In genomic region chr2:94378678-94379077, GRCm38 (mm10) we compare ENCODE assay signal across 35 mouse cellular contexts. TPM values are rescaled to one million over a fixed set of nuclear protein-coding genes. Genes with fewer than 3 reads are reported as not detected.
DNase-seq lines count a peak whose midpoint lies in the region; ATAC-seq and TF ChIP-seq lines count a peak whose summit lies in the region.
"Had no signal": no experiment of that assay in that cellular context is flagged by ENCODE, and none has a peak within 500 bp of the region (broad histone marks: within the 10 kb centered on the region; RNA-seq: fewer than 3 reads in every experiment).

No protein-coding gene starts in this region.

- no peak for ATAC-seq in intestine, postnatal 0 days
- ATAC-seq in intestine, embryonic 16.5 days = no peak
- no peak for ATAC-seq in liver, postnatal 0 days
- ATAC-seq: activated CD4-positive, CD25-positive, alpha-beta regulatory T cell, adult 4 months; forebrain, embryonic 13.5 days; hindbrain, embryonic 16.5 days; intestine, embryonic 15.5 days; midbrain, embryonic 16.5 days had no signal

- H3K36me3 ChIP-seq in intestine, postnatal 0 days (ENCODE audit: control insufficient read depth, insufficient read depth) = peaks cover 42% of the 10 kb centered on the region
- H3K36me3 ChIP-seq in intestine, embryonic 16.5 days (ENCODE audit: control insufficient read depth, insufficient read depth, low read length) = peaks cover 6% of the 10 kb centered on the region
- peaks cover 44% of the 10 kb centered on the region for H3K36me3 ChIP-seq in liver, postnatal 0 days (replicated peaks; ENCODE audit: insufficient read depth, low read length)

- TF ChIP-seq EP300 in liver, postnatal 0 days (IDR thresholded peaks at IDR 0.05; ENCODE audit: low read depth) = no peak

- intact Hi-C loops in left cerebral cortex, postnatal 10 days (cut with DNase I) = no loop called here

- H3K9ac ChIP-seq in intestine, postnatal 0 days (ENCODE audit: low read depth, low read length) = no peak overlapping the region
- H3K9ac ChIP-seq in intestine, embryonic 16.5 days (ENCODE audit: low read depth, low read length) = no peak overlapping the region
- no peak overlapping the region for H3K9ac ChIP-seq in liver, postnatal 0 days (replicated peaks)
- H3K9ac ChIP-seq: forebrain, embryonic 13.5 days; heart, embryonic 12.5 days; intestine, embryonic 15.5 days; limb, embryonic 15.5 days; neural tube, embryonic 13.5 days; stomach, embryonic 15.5 days had no signal

- no peaks in the 10 kb centered on the region for H3K4me1 ChIP-seq in intestine, postnatal 0 days (replicated peaks; ENCODE audit: control insufficient read depth, insufficient read depth, low read length)
- no peaks in the 10 kb centered on the region for H3K4me1 ChIP-seq in intestine, embryonic 16.5 days (ENCODE audit: control insufficient read depth, insufficient read depth, low read length)
- H3K4me1 ChIP-seq in liver, postnatal 0 days (ENCODE audit: insufficient read depth) = no peaks in the 10 kb centered on the region
- H3K4me1 ChIP-seq: forebrain, embryonic 13.5 days; heart, embryonic 12.5 days; hindbrain, embryonic 10.5 days; intestine, embryonic 15.5 days; limb, embryonic 10.5 days; limb, embryonic 15.5 days; midbrain, embryonic 10.5 days; neural tube, embryonic 13.5 days; stomach, embryonic 15.5 days had no signal

- no peak overlapping the region for H3K27ac ChIP-seq in intestine, postnatal 0 days (ENCODE audit: low read depth, low read length)
- no peak overlapping the region for H3K27ac ChIP-seq in intestine, embryonic 16.5 days (ENCODE audit: low read length)
- H3K27ac ChIP-seq in liver, postnatal 0 days (ENCODE audit: low read depth) = no peak overlapping the region
- H3K27ac ChIP-seq: forebrain, embryonic 13.5 days; hindbrain, embryonic 10.5 days; intestine, embryonic 15.5 days; limb, embryonic 10.5 days; limb, embryonic 15.5 days; midbrain, embryonic 10.5 days; neural tube, embryonic 13.5 days; stomach, embryonic 15.5 days had no signal

- peak; percentile 2 for DNase-seq in embryo, embryonic 10.5 days (ENCODE audit: low spot score)
- no peak for DNase-seq in embryo, embryonic 11 days
- no peak for DNase-seq in liver, postnatal 0 days
- DNase-seq in liver (no peak), NIH3T3 (ENCODE audit: low read depth) (peak; percentile 31)
- DNase-seq in left cerebral cortex, postnatal 10 days (ENCODE audit: extremely low spot score in 1 of 2, low spot score in 2 of 2) = no peak
- DNase-seq: adrenal gland, adult 2 months; adrenal gland, postnatal 36 days; cerebellum, adult 2 months; cerebellum, postnatal 14 days; gastrocnemius, postnatal 25 days; heart, adult 18-20 months; heart, postnatal 10 days; kidney, adult 9 months; kidney, postnatal 25 days; lung, adult 2 months; retina, postnatal 1 day; right cerebral cortex, postnatal 14 days; thymus, postnatal 14 days had no signal

- no peaks in the 10 kb centered on the region for H3K9me3 ChIP-seq in intestine, postnatal 0 days (ENCODE audit: control insufficient read depth)
- no peaks in the 10 kb centered on the region for H3K9me3 ChIP-seq in intestine, embryonic 16.5 days (ENCODE audit: control insufficient read depth, low read length)
- H3K9me3 ChIP-seq in liver, postnatal 0 days (ENCODE audit: low read length) = no peaks in the 10 kb centered on the region
- H3K9me3 ChIP-seq: forebrain, embryonic 13.5 days; heart, embryonic 12.5 days; hindbrain, embryonic 10.5 days; intestine, embryonic 15.5 days; limb, embryonic 10.5 days; limb, embryonic 15.5 days; midbrain, embryonic 10.5 days; neural tube, embryonic 13.5 days; stomach, embryonic 15.5 days had no signal

- no peaks in the 10 kb centered on the region for H3K27me3 ChIP-seq in intestine, postnatal 0 days (replicated peaks; ENCODE audit: control insufficient read depth, insufficient read depth, low read length)
- H3K27me3 ChIP-seq in intestine, embryonic 16.5 days (replicated peaks; ENCODE audit: control insufficient read depth, insufficient read depth, low read length) = no peaks in the 10 kb centered on the region
- H3K27me3 ChIP-seq in liver, postnatal 0 days (ENCODE audit: insufficient read depth, low read length) = no peaks in the 10 kb centered on the region
- H3K27me3 ChIP-seq: CH12.LX; forebrain, embryonic 13.5 days; heart, embryonic 12.5 days; intestine, embryonic 15.5 days; limb, embryonic 15.5 days; neural tube, embryonic 13.5 days; stomach, embryonic 15.5 days had no signal

- TF ChIP-seq CTCF in intestine, postnatal 0 days (IDR thresholded peaks at IDR 0.05; ENCODE audit: low read depth) = peak; percentile 51
- TF ChIP-seq CTCF in liver, postnatal 0 days (IDR thresholded peaks at IDR 0.05; ENCODE audit: low read depth) = 0 out of 2 replicates have a peak, but pooled peaks have one; percentile 11

- no peak overlapping the region for H3K4me2 ChIP-seq in intestine, postnatal 0 days (replicated peaks; ENCODE audit: low read depth)
- no peak overlapping the region for H3K4me2 ChIP-seq in intestine, embryonic 16.5 days (ENCODE audit: low read depth, low read length)
- H3K4me2 ChIP-seq in liver, postnatal 0 days (ENCODE audit: low read depth, low read length) = no peak overlapping the region
- H3K4me2 ChIP-seq: forebrain, embryonic 13.5 days; heart, embryonic 12.5 days; intestine, embryonic 15.5 days; limb, embryonic 15.5 days; neural tube, embryonic 13.5 days; stomach, embryonic 15.5 days had no signal

- no peak overlapping the region for H3K4me3 ChIP-seq in intestine, postnatal 0 days (ENCODE audit: low read depth, low read length)
- H3K4me3 ChIP-seq in intestine, embryonic 16.5 days (ENCODE audit: low read length) = no peak overlapping the region
- no peak overlapping the region for H3K4me3 ChIP-seq in liver, postnatal 0 days (ENCODE audit: low read depth, low read length)
- H3K4me3 ChIP-seq: forebrain, embryonic 13.5 days; heart, embryonic 12.5 days; hindbrain, embryonic 10.5 days; intestine, embryonic 15.5 days; limb, embryonic 10.5 days; limb, embryonic 15.5 days; midbrain, embryonic 10.5 days; myocyte; neural tube, embryonic 13.5 days; stomach, embryonic 15.5 days had no signal

- 84% methylated on average over 11 of the region's 11 CpGs for WGBS in intestine, postnatal 0 days
- WGBS in intestine, embryonic 16.5 days = 79% methylated on average over 11 of the region's 11 CpGs
- 87% methylated on average over 11 of the region's 11 CpGs for WGBS in liver, postnatal 0 days (ENCODE audit: insufficient replicate concordance)

RNA-seq across cellular contexts. Expression of gene Ttc17, which starts 27.8 kb away (rescaled TPM):
- polyA plus RNA-seq in intestine, postnatal 0 days (2015; fragmentation: Nextera tagmentation; extraction: Ambion mirVana) = 9.1 and 9.7 TPM in 2 replicates
- 14.5 and 15.3 TPM in 2 replicates for polyA plus RNA-seq in intestine, embryonic 16.5 days (2015; fragmentation: Nextera tagmentation; extraction: Ambion mirVana)
- polyA plus RNA-seq in liver, postnatal 0 days (2015; fragmentation: Nextera tagmentation; extraction: Ambion mirVana) = 15.2 and 19.6 TPM in 2 replicates
- 10 to 100 TPM; 29.4 to 30.9 TPM for total RNA-seq in left cerebral cortex, postnatal 10 days (2021)

RNA-seq across cellular contexts. Expression of gene Api5, which starts 59.3 kb away (rescaled TPM):
- 47.6 and 48.8 TPM in 2 replicates for polyA plus RNA-seq in intestine, postnatal 0 days (2015; fragmentation: Nextera tagmentation; extraction: Ambion mirVana)
- polyA plus RNA-seq in intestine, embryonic 16.5 days (2015; fragmentation: Nextera tagmentation; extraction: Ambion mirVana) = 116 and 119 TPM in 2 replicates
- 36.1 and 42.3 TPM in 2 replicates for polyA plus RNA-seq in liver, postnatal 0 days (2015; fragmentation: Nextera tagmentation; extraction: Ambion mirVana)
- total RNA-seq in left cerebral cortex, postnatal 10 days (2021) = 10 to 100 TPM; 43.7 to 44.7 TPM

Comparison
In these comparisons a context has a peak if more than half of its experiments do, and no peak if none do; other contexts are left out.
1. DNase-seq: peak in embryo, embryonic 10.5 days (single experiment) and NIH3T3 (single experiment); none in embryo, embryonic 11 days (single experiment), liver, postnatal 0 days (single experiment), liver (single experiment) and left cerebral cortex, postnatal 10 days (0 of 2).